Mouse (Mus musculus): ENCODE measurements around the gene Moap1.

GRCm38 (mm10) chr12:102756304-102756703 is 12.8 kb upstream of the Moap1 start:
- TF ChIP-seq POLR2A (IDR thresholded peaks at IDR 0.05; ENCODE audit: control insufficient read depth, low read depth, low read length) (no peak), CTCF (IDR thresholded peaks at IDR 0.05; ENCODE audit: control insufficient read depth, insufficient read depth, insufficient replicate concordance, low read depth, low read length) (no peak)
